Mouse (Mus musculus) common myeloid progenitor, adult 5-6 weeks (primary cell): ENCODE data around the gene Tbx15. TPM values are rescaled to one million over a fixed set of nuclear protein-coding genes. Genes with fewer than 3 reads are reported as not detected.
"Not testable (repeated sequence)": the region's sequence is repeated elsewhere in the genome, so short reads cannot be mapped to it uniquely, and the experiment has no call there.

ENCODE experiments used
- ATAC-seq: replicated peaks from 2 replicates; pipeline ENCODE4 v1.8.0; 2016; ENCODE audit warnings: low read depth, mild to moderate bottlenecking, moderate TSS enrichment, inconsistent platforms; ENCODE audit not compliant: poor library complexity, severe bottlenecking
- total RNA-seq: library from RNA; stranded (forward); fragments of 200-1000, 187-1606 nt; gene quantifications from 2 replicates; pipeline ENCODE4 v1.2.3, GENCODE M21; 2017

Tbx15 gene
- total RNA-seq, 1 experiment from 2014 or later, result not detected

DNA sequence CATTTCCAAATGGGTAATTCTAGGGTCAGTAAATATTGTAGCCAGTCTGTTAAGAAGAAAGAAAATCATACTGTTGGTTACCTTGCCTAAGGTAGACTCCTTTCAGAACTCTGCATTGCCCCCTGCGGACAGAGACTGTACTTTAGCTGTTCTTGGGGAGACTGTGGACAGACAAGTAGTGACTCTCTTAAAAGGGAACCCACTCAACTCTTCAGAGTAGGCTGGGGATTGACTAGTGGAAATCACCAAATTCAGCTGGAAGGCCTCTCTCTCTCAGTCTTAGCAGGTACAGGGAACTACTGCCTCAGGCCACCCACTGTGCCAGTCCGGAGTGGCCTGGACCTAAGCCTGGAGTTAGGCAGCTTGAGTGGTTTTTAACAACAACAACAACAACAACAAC, 21.8 kb downstream of the Tbx15 start:
- peak; percentile 30; the same call in 1 of the 2 replicates for ATAC-seq

DNA sequence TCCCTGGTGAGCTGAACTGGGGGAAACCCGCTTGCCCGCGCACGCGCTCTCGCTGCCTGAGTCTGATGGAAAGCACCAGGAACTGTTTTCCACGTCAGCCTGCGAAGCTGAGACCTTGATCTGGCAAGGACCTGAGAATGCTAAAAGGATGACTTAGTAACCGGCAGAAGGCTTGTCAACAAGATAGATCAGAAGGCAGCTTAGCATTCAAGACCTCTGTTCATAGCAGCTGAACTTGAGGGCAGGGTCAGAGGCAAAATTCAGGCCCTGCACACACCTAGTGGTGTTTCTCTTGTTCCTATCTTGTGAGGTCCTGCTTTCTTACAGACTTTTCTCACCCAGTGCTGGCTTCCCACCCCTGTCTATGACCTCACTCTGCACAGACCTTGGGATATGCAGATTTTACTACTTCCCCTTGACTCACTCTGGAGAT, 23.3 kb downstream of the Tbx15 start:
- 0 out of 2 replicates have a peak, but pooled peaks have one; percentile 13 for ATAC-seq

DNA sequence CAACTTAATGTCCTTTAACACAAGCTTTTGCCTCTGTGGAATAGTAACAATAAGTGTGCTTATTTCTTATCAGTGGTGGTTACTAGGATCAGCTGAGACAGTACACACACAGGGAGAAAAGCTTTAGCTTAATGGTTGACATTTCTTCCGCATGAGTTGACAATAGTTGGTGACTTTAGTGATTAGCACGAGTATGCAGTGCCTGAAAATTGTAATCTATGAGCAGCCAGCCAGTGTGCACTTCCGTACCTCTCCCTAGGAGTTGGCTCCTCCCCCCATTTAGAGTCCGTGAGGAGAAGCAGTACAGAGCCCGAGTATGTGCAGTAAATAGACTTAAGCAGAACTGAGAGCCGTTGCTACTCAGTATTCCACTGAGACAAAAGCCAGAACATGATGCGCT, 24.5 kb downstream of the Tbx15 start:
- ATAC-seq, result peak; percentile 77

DNA sequence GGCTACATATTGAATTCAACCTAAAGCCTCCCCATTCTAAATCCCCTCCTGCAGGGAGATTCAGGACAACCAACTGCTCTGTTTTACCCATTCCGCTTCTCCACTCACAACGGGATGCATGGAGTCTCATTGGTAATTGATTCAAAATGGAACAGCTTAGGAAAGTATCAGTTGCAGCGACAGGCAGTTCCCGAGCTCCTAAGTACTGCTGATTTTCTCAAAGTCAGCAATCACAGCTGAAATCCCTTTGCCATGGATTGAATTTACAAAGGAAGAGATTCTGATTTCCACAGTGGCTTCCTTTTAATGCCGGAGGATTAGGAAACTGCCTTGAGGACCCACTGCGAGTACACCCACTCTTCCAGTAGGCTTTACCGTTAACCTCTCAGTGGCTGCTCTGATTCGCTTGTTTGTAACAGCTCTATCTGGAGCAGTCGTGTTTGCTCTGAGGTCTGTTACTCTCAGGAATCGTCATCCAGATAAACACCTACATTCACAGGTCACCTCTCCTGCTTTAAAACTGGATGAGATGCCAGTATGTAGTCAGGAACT, 26.6 kb downstream of the Tbx15 start:
- ATAC-seq, result no peak

DNA sequence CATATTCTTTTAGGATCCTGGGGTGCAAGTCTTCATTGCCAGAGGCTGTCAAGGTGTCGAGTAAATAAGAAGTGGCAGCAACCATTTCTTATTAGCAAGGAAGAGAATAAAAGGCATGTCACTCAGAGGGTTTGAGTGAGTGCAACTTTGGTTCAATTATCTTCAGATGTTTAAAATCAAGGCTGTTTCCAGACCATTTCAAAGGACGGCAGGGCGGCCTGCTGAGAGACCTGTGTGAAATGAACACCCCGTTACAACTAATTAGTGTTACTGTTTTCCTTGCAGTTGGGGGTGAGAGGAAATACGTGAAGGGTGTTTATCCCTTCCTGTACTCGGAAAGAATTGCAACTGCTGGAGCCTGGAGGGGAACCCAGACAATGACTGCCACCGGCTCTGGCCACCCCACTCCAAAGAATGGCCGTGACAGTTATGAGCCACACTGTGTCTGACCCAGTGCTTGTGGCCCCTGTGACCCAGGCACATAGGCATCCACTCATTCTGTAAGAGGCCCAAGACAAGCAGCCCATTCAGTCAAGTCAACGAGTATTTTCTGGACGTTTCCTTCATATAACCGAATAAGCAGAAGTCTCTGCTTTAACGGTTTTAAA, 37.9 kb downstream of the Tbx15 start:
- no peak for ATAC-seq

DNA sequence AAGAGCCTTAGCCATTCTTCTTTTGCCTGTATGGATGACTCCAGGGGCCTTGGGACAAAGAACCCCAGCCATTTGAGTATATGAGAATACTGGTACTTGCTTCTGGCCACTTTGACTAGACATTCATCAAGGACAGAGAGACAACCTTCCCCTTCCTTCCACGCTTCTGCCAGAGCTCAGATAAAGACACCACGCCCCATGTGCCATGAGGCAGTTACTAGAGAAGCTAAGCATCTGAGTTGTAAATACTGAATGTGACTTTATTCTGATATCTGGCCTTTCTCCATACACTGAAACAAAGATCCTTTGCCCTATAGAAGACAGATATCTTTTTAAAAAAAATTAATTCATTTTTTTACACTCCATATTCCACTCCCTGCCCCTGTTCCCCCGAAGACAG, 39.5 kb downstream of the Tbx15 start:
- no peak for ATAC-seq

DNA sequence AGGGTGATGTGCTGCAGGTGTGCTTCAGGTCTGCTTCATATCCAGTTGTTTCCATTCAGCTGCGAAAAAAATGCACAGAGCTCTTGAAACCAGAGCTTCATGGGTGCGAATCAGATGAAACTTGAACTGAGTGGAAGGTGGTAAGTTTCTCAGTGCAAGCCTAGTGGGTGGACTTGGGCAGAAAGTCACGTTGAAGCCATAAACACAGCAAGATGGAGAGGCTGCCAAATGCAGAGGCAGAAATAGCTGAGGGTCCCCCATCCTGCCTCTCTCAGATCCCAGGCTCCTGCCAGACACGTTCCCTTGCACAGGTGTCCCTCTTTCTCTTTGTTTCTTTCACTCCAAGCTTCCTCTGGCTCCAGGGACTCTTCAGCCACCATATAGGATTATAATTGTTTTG, 41.3 kb downstream of the Tbx15 start:
- ATAC-seq, result no peak

DNA sequence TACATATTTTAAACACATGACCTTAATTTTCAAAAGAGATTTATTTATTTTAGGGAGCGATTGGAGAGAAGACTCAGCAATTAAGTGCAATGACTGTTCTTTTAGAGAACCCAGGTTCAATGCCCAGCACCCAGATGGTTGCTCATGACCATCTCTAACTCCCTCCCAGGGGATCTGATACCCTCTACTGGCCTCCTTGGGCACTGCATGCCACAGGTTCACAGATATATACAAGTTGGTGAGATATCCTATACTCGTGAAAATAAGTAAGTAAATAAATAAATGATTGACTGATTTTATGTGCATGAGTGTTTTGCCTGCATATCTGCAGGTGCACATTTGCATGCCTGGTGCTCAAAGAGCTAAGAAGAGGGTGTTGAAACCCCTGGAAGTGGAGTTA, 48.1 kb downstream of the Tbx15 start:
- peak; percentile 65 for ATAC-seq

DNA sequence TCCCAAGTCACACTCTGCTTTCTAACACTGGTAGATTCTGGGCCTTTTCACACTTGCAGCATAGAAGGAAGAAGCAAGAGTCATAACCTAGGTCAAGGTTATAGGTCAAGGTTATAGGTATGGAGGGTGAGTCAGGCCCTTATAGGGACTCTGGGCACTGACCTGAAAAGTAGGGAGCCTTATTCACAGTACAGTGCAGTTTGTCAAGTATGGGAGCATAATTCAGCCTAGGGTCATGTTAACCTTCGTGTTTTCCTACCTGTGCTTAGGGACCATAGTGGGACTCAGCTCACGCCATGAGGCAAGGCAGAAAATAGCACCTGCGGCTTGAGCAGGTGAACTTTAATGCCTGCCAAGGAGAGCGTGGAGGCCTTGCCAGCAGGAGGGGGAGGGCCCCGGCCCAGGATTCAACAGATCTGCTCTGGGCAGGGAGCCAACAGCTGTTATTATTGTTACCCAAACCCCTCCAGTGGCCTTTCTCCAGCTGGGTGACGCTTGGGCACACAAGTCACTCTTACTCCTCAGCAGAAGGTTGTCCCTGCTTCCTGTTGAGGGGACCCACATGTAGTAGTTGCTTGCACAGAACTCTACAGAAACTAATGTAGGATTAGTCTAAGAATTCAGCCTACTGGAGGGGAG, 50.0 kb downstream of the Tbx15 start:
- ATAC-seq, result no peak

DNA sequence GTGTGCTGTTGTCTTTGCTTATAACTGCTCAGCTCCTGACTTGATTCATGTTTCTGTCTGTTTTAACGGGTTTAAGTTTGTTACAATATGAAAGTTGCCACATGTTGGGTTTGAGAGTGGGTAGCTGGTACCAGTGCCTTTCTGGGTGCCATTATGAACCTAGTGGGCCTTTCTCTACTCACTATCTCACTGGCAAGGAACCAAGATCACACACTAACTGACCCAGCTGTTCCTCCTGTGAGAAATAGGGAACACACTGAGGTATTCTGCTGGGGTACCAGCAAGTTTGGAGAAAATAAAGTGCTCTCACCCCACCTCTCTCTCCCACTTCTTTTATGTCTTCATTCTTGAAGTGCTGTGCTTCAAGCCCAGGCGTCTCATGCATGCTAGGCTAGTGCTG, 50.7 kb downstream of the Tbx15 start:
- ATAC-seq, result no peak

DNA sequence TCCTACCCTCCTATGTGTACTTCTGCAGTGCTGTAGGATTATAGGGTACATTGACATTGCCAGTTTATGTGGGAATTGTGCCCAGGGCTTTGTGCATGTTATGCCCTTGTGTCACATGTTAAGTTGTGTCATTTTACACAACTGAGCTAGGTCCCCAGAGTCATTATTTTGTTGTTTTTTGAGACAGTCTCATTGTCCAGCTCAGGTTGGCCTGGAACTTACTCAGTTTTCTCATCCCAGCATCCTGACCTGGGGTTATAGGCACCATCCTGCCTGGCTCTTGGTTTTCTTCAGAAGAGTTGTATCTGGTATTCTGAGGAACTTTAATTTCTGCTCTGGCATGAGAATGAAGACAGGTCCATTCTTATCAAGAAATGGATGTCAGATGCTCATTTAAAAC, 51.2 kb downstream of the Tbx15 start:
- no peak for ATAC-seq

DNA sequence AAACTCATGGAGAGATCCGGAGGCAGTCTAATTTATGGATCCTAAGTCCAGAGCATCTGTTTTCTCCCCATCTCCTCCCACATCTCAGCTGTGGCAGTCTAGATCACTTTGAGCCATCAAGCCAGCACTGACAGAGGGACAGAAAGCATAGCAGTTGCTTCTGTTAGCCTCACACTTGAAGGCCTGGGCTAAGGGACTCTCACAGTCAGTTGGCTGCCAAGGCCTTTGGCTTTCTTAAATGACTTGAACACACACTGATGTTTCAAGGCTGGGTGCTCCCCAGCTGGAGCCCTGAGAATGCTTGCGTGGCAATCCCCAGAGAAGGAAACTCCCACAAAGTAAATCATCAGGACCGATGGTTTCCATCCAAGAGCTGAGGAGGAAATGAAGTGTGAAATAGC, 52.4 kb downstream of the Tbx15 start:
- ATAC-seq, result no peak

DNA sequence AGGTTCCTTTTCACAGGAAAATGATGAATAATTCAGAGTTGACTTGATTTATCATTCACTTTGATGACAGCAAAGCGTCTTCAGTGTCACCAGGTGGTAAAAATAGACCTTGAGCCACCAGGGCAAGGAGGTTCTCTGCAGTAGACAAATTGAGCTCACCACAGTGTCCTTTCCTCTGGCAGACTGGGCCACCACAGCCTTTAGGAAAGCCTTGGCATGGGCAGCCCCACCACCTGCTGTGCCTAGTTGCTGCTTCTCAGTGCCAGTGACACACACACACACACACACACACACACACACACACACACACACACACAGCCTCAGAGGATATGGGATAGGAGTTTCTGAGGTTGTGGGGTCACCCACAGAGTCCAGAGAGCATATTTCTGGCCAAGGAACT, 54.0 kb downstream of the Tbx15 start:
- not testable (repeated sequence) for ATAC-seq

DNA sequence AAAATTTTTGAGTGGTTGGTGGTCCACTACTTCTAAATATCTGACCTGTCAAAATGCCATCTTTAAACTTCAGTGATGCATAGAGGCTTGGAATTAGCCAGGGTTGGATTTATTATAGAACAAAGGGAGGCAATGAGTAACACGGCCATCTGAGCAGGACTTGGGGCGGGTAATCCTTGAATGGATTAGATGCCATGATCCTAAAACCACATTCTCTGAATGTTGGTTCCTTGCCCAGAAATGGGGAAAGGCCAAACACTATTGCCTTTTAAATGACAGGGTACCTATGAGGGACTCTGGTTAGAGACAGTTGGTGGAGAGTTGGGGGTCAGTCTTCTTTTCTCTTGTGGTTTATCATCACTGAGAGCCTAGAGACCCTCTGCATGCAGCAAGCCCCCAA, 55.1 kb downstream of the Tbx15 start:
- ATAC-seq, result no peak

DNA sequence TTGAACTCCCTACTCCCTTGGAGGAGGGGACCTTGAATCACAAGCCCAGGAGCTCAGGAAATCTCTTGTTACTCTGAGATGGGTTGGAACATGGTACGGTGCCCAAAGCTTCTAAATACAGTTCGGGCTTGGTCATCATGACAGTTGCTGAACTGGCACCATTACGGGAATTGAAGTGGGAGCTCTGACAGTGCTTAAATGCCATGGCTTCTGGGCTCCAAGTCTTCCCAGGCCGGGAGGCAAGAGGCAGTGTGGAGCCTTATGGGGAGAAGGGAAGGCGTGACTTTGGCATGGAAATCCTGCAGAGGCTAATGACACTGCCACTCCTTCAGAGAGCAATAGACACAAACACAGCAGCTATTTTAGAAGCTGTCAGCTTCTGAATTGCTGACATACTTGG, 56.0 kb downstream of the Tbx15 start:
- ATAC-seq, result no peak

DNA sequence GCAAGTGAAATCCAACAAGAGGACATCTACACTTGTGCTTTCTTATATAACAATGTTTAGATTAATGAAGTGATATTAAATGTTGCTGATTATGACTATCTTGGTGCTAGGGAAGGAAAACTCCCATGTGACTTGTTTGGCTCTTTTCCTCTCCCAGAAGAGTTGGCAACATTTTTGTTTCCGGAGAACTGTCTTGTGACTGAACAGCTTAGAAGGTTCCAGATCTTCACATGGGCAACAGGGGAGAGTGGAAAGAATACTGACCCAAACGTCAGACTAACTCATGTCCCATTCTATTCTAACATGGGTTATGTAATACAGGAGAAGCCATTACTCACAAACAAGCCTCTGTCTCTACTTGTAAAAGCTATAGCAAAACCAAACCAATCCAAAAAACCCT, 60.7 kb downstream of the Tbx15 start:
- ATAC-seq, result no peak

DNA sequence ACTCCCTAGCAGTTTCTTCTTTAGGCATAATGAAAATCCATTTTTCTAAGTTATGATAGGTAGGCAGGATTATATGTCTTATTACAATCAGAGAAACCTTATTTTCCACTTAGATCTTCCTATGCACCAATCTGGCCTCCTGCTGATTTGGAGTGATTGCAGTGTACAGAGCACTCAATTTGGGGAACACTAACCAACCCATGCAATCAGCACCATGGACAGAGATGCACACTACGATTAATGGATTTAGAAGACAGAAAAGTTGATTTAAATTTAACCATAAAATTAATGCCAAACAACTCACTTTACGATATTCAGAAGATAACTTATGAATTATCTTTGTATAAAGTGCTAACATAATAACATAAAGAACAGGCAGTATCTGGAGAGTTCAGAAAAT, 70.7 kb downstream of the Tbx15 start:
- ATAC-seq, result no peak

DNA sequence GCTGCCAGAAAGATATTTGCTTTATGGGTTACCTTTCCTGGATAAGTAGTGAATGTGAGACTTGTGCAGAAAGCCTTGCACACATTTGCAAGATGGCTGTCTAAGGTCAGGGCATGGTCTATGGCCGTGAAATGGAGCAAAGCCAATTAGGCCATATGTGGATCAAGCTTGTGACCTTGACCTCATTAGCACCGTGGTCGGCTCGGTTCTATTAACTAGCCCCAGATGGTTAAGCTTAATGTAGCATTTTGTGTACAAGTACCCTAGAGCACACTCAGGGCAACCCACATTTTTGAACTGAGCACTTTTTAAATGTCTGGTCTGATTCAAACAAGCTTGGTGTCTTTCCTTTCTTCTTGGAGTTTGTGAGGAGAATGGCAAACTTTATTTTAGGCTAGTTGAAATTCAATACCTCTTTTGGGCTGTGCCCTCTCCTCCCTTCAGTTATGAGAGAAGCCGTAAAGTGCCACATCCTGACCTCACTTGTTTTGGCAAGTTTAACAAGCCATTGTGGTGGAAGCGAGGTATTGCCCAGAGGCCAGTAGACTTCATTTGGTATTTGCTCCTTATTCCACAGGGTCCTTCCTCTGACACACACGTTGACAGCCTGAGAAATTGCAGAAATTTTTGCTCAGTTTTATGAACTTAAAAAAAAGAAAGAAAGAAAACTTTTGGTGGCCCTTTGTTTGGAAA, 71.9 kb downstream of the Tbx15 start:
- ATAC-seq, result no peak

DNA sequence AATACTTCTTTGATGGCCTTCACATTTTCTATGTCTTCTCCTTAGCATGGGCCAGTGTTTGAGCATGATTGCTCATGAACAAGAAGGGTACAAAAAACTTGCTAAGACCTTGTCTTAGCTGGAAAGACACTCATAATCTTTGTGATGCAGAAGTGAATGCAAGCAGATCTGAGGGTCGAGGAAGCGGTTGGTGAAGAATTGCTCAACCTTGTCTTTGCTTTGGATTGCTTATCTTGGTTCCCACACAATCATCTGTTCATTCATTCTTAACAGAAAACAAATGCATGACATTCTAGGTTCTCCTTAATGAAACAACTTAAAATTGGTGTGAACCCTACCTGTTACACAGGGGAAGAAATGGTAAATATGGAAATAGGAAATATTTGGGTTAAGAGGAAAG, 82.2 kb downstream of the Tbx15 start:
- ATAC-seq, result no peak

DNA sequence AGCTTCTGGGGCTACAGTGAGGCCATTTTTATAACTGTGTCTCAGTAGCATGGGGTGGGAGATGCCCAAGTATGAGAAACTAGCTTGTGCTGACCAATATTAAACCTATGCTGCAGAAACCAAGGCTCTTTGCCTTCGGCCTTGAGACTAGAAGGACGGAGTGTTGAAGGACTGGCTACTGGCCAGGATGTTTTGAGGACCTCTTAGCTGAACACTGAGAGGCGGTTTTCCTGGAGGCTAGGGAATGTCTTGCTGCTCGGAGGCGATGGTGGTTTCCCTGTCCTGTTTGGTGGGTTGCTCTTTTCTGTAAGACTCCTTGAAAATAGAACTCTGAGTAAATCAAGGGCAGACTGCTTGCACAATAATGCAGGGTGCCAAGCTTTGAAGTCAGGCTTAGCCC, 89.1 kb downstream of the Tbx15 start:
- ATAC-seq, result no peak

DNA sequence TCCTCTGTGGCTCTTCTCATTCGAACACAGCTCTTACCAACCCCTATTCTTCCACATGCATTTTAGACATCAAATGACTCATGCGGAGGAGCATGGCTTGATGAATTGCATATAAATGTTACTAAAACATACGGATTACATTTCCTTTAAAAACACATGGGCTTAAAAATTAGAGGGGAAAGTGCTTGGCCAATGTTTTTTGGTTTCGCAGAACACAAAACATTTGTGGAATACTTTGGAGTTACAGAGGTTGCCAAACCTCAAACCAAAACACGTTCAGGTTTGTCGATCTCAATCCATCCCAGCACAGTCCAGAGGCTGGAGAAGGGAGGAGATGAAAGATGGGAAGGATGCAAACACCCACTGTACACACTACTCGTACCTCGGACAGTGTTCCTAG, 90.9 kb downstream of the Tbx15 start:
- ATAC-seq, result no peak
